Mouse (Mus musculus) common myeloid progenitor, adult 5-6 weeks (primary cell): ENCODE measurements around the gene Slco2b1. TPM values are rescaled to one million over a fixed set of nuclear protein-coding genes. Genes with fewer than 3 reads are reported as not detected.

ENCODE experiments used
- total RNA-seq: library from RNA; stranded (forward); fragments of 200-1000, 187-1606 nt; gene quantifications from 2 replicates; pipeline ENCODE4 v1.2.3, GENCODE M21; 2017

Slco2b1 gene
- total RNA-seq, 1 experiment from 2014 or later, result 0.09 TPM

Other genes starting within 250 kb of the Slco2b1 start
- gene Klhl35, start 245.3 kb downstream of the Slco2b1 start, total RNA-seq, result not detected in 2 replicates
- gene Rps3, start 227.6 kb downstream of the Slco2b1 start, total RNA-seq, result 1,801 and 2,134 TPM in 2 replicates
- gene Arrb1, start 175.9 kb downstream of the Slco2b1 start, total RNA-seq, result 45.4 and 48.7 TPM in 2 replicates
- gene Tpbgl, start 84.2 kb downstream of the Slco2b1 start, total RNA-seq, result 0.34 TPM in 1 of 2 replicates, not detected in the other
- gene Olfr520, start 18.9 kb upstream of the Slco2b1 start, total RNA-seq, result not detected in 2 replicates
- gene Olfr521, start 52.2 kb upstream of the Slco2b1 start, total RNA-seq, result not detected in 2 replicates
- gene Neu3, start 117.1 kb upstream of the Slco2b1 start, total RNA-seq, result 4.9 and 5.0 TPM in 2 replicates
- not detected in 2 replicates for gene Xrra1, start 147.8 kb upstream of the Slco2b1 start, total RNA-seq
- 169 and 183 TPM in 2 replicates for gene Spcs2, start 152.1 kb upstream of the Slco2b1 start, total RNA-seq